Mouse (Mus musculus) liver, adult 2 months (tissue): ENCODE data around the gene Mrps34. TPM values are rescaled to one million over a fixed set of nuclear protein-coding genes. Genes with fewer than 3 reads are reported as not detected.
A peak's percentile ranks its signal among the peaks of the same experiment; 100 is the strongest.

Source experiments
- DNase-seq: peaks from one replicate; pipeline ENCODE4 v3.0.0-alpha.2; 2011; ENCODE audit warnings: low read depth, low spot score; ENCODE audit errors: extremely low read depth
- H3K27ac ChIP-seq: fragments of 200-500 bp; replicated peaks from 2 replicates; pipeline ENCODE4 v1.5.1; 2012; ENCODE audit warnings: low read depth, mild to moderate bottlenecking, control low read depth, inconsistent platforms, low read length; ENCODE audit not compliant: insufficient read depth
- H3K27me3 ChIP-seq: fragments of 200-500 bp; 2 replicates; pipeline ENCODE4 v1.6.1; 2012; ENCODE audit warnings: mild to moderate bottlenecking, moderate library complexity, low read length, inconsistent platforms; ENCODE audit not compliant: control insufficient read depth, insufficient read depth
- H3K36me3 ChIP-seq: fragments of 200-500 bp; 2 replicates; pipeline ENCODE4 v1.6.1; 2012; ENCODE audit warnings: low read length, inconsistent platforms; ENCODE audit not compliant: control insufficient read depth, insufficient read depth
- H3K4me1 ChIP-seq: fragments of 200-500 bp; 2 replicates; pipeline ENCODE4 v1.6.1; 2011; ENCODE audit warnings: low read length; ENCODE audit not compliant: control insufficient read depth, insufficient read depth
- H3K4me3 ChIP-seq: fragments of 200-500 bp; 2 replicates; pipeline ENCODE4 v1.5.1; 2011; ENCODE audit warnings: low read depth, mild to moderate bottlenecking, control low read depth, low read length, moderate library complexity; ENCODE audit not compliant: insufficient read depth
- H3K79me2 ChIP-seq: fragments of 200-500 bp; 2 replicates; pipeline ENCODE4 v1.6.1; 2012; ENCODE audit warnings: inconsistent platforms, mild to moderate bottlenecking, low read length, moderate library complexity; ENCODE audit not compliant: control insufficient read depth, insufficient read depth
- H3K9ac ChIP-seq: fragments of 200-500 bp; 2 replicates; pipeline ENCODE4 v1.6.1; 2012; ENCODE audit warnings: low read depth, mild to moderate bottlenecking, control low read depth, inconsistent platforms, low read length
- CTCF ChIP-seq: fragments of 200-500 bp; IDR thresholded peaks from 2 replicates; pipeline ENCODE4 v1.5.1; 2011; ENCODE audit warnings: low read depth, low read length, control low read depth
- POLR2A ChIP-seq: fragments of 200-500 bp; IDR thresholded peaks from 2 replicates; pipeline ENCODE4 v1.6.1; 2011; ENCODE audit warnings: low read length, control low read depth; ENCODE audit not compliant: insufficient read depth; ENCODE audit errors: extremely low read depth
- WGBS: fragments of 180-500 bp; shearing (Covaris S2); methylation state at CpG from one replicate; pipeline ENCODE4 v1.1.7; 2018; 5-methylcytosine and 5-hydroxymethylcytosine counted together
- polyA plus RNA-seq: library from polyadenylated mRNA; depleted of rRNA; stranded (reverse); fragments of >200 nt; gene quantifications from 2 replicates; pipeline ENCODE4 v1.2.3, GENCODE M21; 2012
- total RNA-seq: library from RNA; depleted of rRNA; stranded (reverse); fragments of >200 nt; gene quantifications from 2 replicates; pipeline ENCODE4 v1.2.3, GENCODE M21; 2014

Gene Mrps34
- total and polyA plus RNA-seq, 2 experiments = 47.5 to 124 TPM

DNA sequence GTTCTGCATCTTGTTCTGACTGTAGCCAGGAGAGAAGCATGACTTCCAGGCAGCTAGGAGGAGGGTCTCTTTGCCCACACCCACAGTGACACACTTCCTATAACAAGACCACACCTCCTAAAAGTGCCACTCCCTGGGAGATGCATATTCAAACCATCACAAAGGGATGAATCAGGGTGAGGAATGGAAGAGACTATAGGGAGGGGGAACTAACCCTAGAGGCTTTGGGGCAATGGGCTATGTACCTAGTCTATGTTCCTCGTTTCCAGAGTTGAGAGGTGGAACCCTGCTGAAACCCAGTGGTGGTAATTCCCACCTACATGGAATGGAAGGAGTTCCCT, 20.5 kb upstream of the Mrps34 start:
- WGBS = 77% methylated on average over 1 of the region's 1 CpGs
- Histone ChIP-seq H3K79me2 (peaks cover 6% of the 10 kb centered on the region), H3K36me3 (no peaks in the 10 kb centered on the region), H3K4me1 (peaks cover 22% of the 10 kb centered on the region), H3K9ac (no peak overlapping the region), H3K27ac (no peak overlapping the region), H3K4me3 (no peak overlapping the region), H3K27me3 (no peaks in the 10 kb centered on the region)
- DNase-seq = no peak
- TF ChIP-seq CTCF = no peak

DNA sequence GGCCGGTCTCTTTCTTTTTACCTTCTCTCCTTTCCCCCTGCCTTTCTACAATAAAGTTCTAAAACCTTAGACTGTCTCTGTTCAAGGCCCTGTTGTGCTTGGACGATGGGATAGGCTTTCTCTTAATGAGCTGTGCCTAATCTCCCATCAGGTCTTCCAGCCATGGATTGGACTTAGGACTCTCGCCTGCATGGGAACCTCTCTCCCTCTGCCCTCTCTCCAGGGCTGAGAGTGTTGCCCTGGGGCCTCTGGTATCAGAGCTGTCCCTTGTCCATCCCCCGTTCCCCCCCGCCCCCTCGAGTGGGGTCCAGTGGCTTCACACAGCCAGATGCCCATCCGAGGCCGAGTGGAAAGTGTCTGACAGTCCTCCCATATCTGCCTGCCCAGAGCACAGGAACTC, 19.9 kb upstream of the Mrps34 start:
- Histone ChIP-seq H3K9ac (no peak overlapping the region), H3K4me3 (no peak overlapping the region), H3K79me2 (peaks cover 12% of the 10 kb centered on the region), H3K27me3 (no peaks in the 10 kb centered on the region), H3K36me3 (no peaks in the 10 kb centered on the region), H3K27ac (no peak overlapping the region), H3K4me1 (peaks cover 24% of the 10 kb centered on the region)
- 53% methylated on average over 8 of the region's 8 CpGs for WGBS
- DNase-seq = peak; percentile 62
- no peak for TF ChIP-seq CTCF
- TF ChIP-seq POLR2A = no peak

DNA sequence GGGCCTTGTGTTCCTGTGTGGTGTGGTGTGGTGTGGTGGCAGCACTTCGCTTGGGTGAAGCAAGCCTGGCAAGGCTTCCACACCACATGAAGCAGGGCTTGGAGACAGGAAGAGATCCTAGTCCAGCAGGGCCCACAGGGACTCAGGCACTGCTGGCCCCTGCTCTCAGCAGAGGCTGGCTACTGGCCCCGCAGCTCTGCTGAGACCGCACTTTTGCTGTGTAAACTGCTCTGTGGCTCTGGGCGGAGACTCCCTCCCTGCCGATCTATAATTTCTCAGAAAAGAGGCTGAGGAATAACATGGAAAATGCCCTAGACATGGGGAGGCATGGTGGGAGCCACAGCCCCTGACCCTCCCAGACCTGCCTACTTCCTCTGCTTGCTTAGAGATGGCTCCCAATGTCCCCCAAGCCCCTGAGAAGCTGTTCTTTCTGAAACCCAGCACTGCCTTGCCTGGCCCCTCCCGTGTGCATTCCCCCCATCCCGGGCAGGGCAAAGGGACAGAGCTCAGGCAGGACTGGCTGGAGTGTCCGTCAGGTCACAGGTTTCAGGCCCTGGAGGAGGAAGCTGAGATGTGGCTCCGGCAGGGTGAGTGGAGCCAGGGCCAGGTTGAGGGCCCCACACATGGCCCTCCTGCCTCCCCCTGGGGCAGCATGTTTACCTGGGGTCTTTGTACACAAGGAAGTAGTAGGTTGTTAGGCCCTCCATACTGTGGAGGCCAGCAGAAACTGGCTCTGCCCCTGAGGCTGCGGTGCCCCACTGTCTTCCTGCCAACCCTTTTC, 17.4 kb upstream of the Mrps34 start:
- peak; percentile 90 for DNase-seq
- TF ChIP-seq CTCF = no peak; the same call in 1 of the 2 replicates
- peak; percentile 62; the same call in 1 of the 2 replicates for TF ChIP-seq POLR2A
- Histone ChIP-seq H3K4me1 (peaks cover 46% of the 10 kb centered on the region), H3K36me3 (peaks cover 2% of the 10 kb centered on the region; the same call in 1 of the 2 replicates), H3K27me3 (no peaks in the 10 kb centered on the region), H3K4me3 (peak overlapping the region; percentile 74), H3K27ac (peak overlapping the region; percentile 99), H3K9ac (peak overlapping the region; percentile 83), H3K79me2 (peaks cover 34% of the 10 kb centered on the region)
- WGBS = 10% methylated on average over 10 of the region's 10 CpGs

DNA sequence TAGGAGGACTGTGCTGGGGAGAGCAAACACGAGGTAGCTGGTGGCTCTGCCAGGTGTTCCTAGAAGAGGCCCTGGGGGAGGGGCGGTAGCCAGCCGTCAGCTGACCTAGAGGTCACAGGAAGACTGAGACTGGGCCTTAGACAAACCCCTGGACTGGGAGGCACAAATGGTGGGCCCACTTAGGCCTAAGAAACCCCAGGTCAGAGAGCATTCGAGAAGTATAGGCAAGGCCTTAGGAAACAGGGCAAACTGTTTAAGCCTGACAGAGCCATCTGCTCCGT, 16.9 kb upstream of the Mrps34 start:
- Histone ChIP-seq H3K27ac (peak overlapping the region; percentile 91), H3K4me1 (peaks cover 47% of the 10 kb centered on the region), H3K27me3 (no peaks in the 10 kb centered on the region), H3K36me3 (peaks cover 2% of the 10 kb centered on the region; the same call in 1 of the 2 replicates), H3K4me3 (peak overlapping the region; percentile 74), H3K9ac (peak overlapping the region; percentile 77), H3K79me2 (peaks cover 34% of the 10 kb centered on the region)
- DNase-seq = peak; percentile 97
- TF ChIP-seq POLR2A (no peak), CTCF (no peak)
- 12% methylated on average over 5 of the region's 5 CpGs for WGBS

DNA sequence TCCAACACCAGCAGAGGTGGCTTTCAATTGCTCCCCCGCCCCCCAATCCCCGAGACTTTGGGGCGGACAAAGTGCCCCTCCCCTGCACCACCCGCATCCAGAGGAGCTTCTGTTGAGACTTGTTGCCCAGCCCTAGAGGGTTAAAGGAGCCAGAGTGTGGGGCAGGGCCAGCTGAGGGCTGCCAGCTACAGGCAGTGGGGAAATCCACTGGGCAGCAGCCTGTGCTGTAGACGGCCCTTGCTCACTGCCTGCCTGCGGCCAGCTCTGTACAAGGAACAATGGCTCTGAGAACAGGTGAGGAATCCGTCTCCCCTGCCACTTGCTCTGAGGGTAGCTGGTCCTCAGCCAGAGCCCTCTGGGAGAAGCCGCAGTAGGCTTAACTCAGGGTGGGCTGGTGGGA, 16.4 kb upstream of the Mrps34 start:
- peak; percentile 88 for DNase-seq
- peak overlapping the region; percentile 91 for H3K27ac ChIP-seq

DNA sequence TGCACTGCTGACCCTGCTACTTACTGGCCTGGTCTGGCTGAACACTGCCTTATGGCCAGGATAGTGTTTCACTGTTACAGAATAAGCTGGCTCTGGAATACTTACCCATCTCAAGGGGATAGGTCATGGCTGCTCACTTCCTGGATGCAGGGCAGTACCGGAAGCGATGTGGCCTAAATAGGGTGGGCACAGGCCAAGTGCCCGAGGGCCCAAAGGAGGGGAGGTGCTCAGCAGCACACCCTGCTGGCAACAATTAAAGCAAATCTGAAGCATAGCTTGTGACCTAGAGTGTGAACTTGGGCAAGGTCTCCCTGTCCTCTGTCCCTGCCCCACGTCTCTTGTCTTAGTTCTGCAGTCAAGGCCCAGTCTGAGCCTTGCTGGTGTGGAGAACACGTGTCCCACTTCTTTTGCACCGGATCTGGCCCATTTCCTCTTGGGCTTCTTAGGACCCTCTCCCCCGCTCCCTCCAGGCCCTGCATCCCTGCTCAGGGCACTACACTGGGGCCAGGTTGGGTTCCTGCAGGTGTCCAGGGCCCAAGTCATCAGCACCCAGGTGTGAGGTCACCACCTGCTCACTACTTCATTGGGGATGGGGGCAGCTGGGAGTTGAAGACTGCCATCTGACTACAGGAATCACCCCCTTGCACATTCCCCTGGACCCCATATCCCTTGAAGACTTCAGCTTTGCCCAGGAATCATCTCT, 13.0 kb upstream of the Mrps34 start:
- WGBS = 43% methylated on average over 7 of the region's 7 CpGs
- no peak for DNase-seq
- peak overlapping the region; percentile 1 for H3K27ac ChIP-seq
- peaks cover 42% of the 10 kb centered on the region for H3K79me2 ChIP-seq
- H3K9ac ChIP-seq = peak overlapping the region; percentile 12
- H3K4me1 ChIP-seq = peaks cover 37% of the 10 kb centered on the region
- H3K36me3 ChIP-seq = peaks cover 2% of the 10 kb centered on the region; the same call in 1 of the 2 replicates
- H3K4me3 ChIP-seq = no peak overlapping the region
- no peak for TF ChIP-seq POLR2A
- peak; percentile 70 for TF ChIP-seq CTCF
- H3K27me3 ChIP-seq = no peaks in the 10 kb centered on the region

More for the DNA sequence above, 16.4 kb upstream of the Mrps34 start:
- Histone ChIP-seq H3K4me3 (peak overlapping the region; percentile 65), H3K36me3 (peaks cover 2% of the 10 kb centered on the region; the same call in 1 of the 2 replicates), H3K27me3 (no peaks in the 10 kb centered on the region), H3K9ac (peak overlapping the region; percentile 77), H3K79me2 (peaks cover 34% of the 10 kb centered on the region), H3K4me1 (peaks cover 47% of the 10 kb centered on the region)
- 27% methylated on average over 8 of the region's 8 CpGs for WGBS
- TF ChIP-seq POLR2A (peak; percentile 84), CTCF (no peak)
